Mouse (Mus musculus) liver, postnatal 0 days (tissue): ENCODE measurements around the gene Pappa.

ENCODE experiments used
- CTCF ChIP-seq: sonication (generic); IDR thresholded peaks from 2 replicates; pipeline ENCODE4 v1.5.1; 2016; ENCODE audit warnings: antibody characterized with exemption, low read depth
- EP300 ChIP-seq: IDR thresholded peaks from 2 replicates; pipeline ENCODE4 v1.6.1; 2016; ENCODE audit warnings: antibody characterized with exemption, low read depth, mild to moderate bottlenecking

- no peak for TF ChIP-seq CTCF
- TF ChIP-seq EP300 = no peak
Measured at GRCm38 (mm10) chr4:65296968-65297499, 173.1 kb downstream of the Pappa start.
